Mouse (Mus musculus) lung, postnatal 0 days (tissue): ENCODE data around the gene Ncoa4.

ENCODE experiments used
- CTCF ChIP-seq: IDR thresholded peaks from 2 replicates; pipeline ENCODE4 v1.5.1; 2016; ENCODE audit warnings: antibody characterized with exemption, mild to moderate bottlenecking
- EP300 ChIP-seq: IDR thresholded peaks from 2 replicates; pipeline ENCODE4 v1.6.1; 2016; ENCODE audit warnings: antibody characterized with exemption, mild to moderate bottlenecking, control low read depth

DNA sequence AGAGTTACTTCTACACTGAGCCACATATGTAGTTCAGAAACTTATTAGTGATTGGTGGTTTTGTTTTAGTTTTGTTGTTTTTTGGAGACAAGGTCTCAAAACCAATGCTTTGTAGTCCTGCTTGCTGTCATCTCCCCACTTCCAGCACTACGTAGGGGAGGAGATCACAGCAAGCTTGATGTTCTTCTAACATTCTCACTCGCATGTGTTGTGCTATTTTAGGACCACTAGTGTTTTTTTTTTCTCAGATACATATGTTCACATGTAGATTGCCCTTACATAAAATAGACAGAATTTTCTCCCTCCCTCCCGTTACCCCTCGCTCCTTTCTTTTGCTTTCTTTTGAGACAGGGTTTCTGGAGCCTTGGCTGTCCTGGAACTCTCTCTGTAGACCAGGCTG, 10.5 kb downstream of the Ncoa4 start:
- TF ChIP-seq CTCF (no peak), EP300 (no peak)
